Mouse (Mus musculus) lung, postnatal 25 days (tissue): ENCODE results near the gene Rps5.
"Not testable (repeated sequence)": the region's sequence is repeated elsewhere in the genome, so short reads cannot be mapped to it uniquely, and the experiment has no call there.

Experiments used
- DNase-seq: peaks from one replicate; pipeline ENCODE4 v3.0.0; 2022; ENCODE audit warnings: low spot score

Gene Rps5

GRCm38 (mm10) chr7:12927693-12928589, 5.9 kb downstream of the Rps5 start:
- DNase-seq, result peak; percentile 2

- DNase-seq, result no peak
Observed at GRCm38 (mm10) chr7:12933615-12934140, 11.6 kb downstream of the Rps5 start.

- DNase-seq, result no peak
Observed at GRCm38 (mm10) chr7:12934808-12935207, 12.7 kb downstream of the Rps5 start.

DNA sequence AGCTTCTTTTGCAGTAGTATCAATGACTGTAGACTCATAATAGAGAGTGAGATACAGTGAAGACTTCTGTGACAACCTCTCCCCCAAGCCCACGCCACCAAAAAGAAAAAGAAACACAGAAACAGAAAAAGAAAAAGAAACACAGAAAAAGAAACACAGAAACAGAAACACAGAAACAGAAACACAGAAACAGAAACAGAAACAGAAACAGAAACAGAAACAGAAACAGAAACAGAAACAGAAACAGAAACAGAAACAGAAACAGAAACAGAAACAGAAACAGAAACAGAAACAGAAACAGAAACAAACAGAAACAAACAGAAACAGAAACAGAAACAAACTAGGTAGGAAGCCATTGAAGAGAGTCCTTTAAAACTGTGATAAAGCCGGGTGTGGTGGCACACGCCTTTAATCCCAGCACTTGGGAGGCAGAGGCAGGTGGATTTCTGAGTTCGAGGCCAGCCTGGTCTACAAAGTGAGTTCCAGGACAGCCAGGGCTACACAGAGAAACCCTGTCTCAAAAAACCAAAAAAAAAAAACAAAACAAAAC, 15.2 kb downstream of the Rps5 start:
- not testable (repeated sequence) for DNase-seq

DNA sequence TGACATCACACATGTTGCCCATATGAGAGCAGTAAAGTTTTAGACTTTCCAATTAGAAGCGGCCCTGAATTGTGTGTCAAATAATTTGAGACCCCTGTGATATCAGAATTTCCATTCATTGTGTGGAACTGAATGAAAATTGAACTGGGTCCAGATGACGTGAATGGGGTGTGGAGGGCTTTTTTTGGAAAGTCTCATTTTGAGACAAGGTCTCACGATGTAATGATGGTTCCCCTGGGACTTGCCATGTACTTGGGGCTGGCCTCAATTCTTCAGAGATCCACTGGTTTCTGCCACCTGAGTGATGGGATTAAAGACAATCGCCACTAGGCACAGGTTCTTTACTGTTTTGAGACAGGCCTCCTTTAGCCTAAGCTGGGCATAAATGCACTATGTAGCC, 18.5 kb downstream of the Rps5 start:
- DNase-seq, result no peak

DNA sequence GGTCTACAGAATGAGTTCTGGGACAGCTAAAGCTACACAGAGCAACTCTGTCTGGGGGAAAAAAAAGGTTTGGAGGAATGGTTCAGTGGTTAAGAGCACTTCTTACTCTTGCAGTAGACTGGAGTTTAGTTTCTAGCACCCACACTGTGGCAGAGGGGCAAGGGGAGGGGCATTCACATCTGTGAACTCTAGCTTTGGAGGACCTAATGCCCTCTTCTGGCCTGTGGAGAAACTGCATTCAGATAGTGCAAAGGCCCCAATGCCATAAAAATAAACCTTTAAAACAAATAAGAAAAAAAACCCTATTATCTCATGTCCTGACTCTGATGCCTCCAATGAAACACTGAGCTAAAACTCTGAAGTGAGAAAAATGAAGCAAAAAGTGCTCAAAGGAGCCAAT, 21.4 kb downstream of the Rps5 start:
- DNase-seq, result no peak

DNA sequence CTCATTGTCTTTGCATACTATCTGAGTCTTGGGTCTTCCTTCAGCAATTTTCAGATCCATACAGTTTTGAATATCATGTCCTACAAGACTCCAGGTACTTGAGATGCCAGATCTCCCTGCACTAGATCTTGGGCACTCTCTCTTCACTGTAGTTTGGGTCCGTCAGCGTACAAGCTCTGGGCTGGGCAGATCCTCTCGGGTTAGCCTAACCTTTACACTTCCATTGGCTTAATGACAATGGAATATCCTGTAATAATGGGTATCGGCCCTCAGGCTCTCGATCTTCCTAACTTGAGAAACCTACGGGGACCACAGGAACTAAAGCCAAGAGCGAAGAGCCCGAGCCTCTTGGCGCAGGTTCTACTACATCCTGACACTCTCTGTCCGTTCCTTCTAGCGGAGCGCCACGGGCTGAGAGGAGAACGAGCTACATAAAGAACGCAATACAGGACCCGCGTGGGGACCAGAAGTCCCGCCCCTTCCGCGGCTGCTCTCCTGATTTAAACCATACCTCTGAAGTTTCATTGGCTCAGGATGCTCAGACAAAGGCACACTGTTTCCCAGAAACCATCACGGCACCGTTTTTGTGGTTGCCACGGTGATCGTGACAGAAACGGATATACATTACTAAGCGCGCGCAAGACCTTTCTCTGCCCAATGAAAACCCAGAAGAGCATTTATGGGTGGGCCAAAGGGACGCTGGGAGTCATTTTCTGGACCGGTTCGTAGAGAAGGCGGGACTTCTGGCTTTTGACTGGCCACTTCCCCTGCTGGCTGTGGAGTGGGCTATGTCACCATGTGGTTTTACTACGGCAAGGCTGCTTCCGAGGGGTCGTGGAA, 27.2 kb downstream of the Rps5 start:
- DNase-seq, result peak; percentile 97

- no peak for DNase-seq
Observed at GRCm38 (mm10) chr7:12949872-12950229, 27.8 kb downstream of the Rps5 start.

GRCm38 (mm10) chr7:12954896-12955295, 32.8 kb downstream of the Rps5 start:
- no peak for DNase-seq

DNA sequence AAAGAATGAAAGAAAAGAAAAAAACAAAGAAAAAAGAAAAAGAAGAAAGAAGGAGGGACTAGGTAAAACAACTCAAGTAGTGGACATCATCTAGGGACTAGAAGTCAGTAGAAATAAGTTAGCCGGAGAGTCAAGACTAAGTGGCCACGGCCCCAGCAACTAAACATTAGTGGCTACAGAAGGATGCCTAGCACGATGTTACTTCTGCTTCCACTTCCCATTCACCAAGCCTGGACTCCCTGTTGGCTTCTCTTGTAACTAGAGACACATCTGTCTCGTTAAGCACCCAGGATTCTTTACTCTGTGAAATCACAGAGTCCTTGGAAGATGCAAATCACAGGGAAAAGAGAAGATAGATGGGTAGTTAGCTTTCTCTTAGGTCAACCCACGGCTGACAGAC, 35.4 kb downstream of the Rps5 start:
- DNase-seq, result no peak

DNA sequence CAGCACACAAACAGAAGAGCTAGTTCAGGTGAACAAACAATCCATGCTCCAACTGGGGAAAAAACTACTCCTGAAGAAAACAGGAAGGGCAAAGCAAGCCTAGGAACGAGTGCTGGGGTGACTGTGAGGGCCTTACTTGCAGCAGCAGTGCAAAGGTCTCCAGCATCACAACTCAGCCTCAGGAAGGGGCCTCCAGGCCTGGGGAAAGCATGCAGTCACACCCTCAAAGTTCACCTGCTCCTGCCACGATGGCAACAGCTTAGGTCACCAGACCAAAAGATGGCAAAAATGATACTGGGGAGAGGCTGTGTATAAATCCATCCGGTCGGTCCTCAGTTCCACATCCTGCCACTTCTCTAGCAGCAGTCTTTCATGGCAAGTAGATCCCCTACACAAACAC, 36.9 kb downstream of the Rps5 start:
- no peak for DNase-seq

GRCm38 (mm10) chr7:12959718-12960117, 37.6 kb downstream of the Rps5 start:
- DNase-seq, result no peak

- peak; percentile 61 for DNase-seq
Observed at GRCm38 (mm10) chr7:12961511-12962141, 39.5 kb downstream of the Rps5 start.

- DNase-seq, result peak; percentile 94
Observed at GRCm38 (mm10) chr7:12965678-12966091, 43.6 kb downstream of the Rps5 start, which contains the start of gene Zfp324. Gene Zfp324 (plus strand): TSS chr7:12965838.

GRCm38 (mm10) chr7:12966104-12966845, 44.2 kb downstream of the Rps5 start:
- DNase-seq, result peak; percentile 62

DNA sequence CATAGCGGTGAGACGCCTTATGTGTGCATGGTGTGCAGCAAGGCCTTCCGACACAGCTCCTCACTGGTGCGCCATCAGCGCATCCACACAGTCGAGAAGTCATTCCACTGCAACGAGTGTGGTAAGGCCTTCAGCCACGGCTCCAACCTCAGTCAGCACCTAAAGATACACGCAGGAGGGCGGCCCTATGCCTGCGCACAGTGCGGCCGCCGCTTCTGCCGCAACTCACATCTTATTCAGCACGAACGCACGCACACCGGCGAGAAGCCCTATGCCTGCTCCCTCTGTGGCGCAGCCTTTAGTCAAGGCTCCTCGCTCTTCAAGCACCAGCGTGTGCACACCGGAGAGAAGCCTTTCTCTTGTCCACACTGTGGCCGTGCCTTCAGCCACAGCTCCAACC, 48.8 kb downstream of the Rps5 start:
- no peak for DNase-seq
